Mouse (Mus musculus): Measurements from ENCODE around the gene Serpina3g.
"Not testable (repeated sequence)": the region's sequence is repeated elsewhere in the genome, so short reads cannot be mapped to it uniquely, and the experiment has no call there.

The Serpina3g gene

DNA sequence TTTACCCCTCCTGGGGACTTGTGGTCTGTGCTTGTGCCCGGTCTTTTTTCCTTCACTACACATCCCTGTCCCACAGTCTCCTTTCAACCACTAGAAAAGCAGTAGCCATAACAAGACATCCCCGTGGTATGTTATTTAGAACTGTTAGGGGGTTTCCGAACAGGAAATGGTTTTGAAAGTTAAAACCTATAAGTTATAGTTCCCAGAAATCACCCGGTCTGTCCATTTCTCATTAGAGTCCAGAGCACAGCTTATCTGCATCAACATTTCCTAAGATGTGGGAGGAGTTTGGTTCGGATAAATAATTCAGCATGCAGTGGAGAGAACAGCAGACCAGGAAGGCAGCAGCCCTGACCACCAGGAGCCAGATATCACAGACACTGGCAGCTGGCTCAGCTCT lies at the start of gene Serpina3g:
Gene Serpina3g, plus strand, starts transcription at position 331 of the 400 bp plus-strand sequence.
- no peak for DNase-seq (ENCODE audit: extremely low read depth, low read depth, low spot score)

DNA sequence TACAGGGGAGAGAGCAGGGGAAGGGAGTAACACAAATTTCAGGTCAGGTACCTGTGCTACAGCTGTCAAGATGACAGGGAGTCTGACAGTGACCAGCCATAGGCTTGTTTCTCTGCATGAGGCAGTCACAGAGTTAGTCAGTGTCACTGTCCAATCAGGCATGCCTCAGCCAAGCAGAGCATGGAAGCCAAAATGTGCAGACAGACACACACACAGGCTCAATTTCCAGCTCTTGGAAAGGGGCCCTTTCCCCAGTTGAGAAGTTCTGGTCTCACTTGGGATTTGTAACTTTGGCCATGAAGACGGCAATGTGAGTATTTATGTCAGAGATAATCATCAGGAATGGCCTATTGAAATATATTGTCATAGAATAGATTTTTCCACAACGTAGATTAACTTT lies 46.8 kb upstream of the Serpina3g start:
- no peak for DNase-seq (ENCODE audit: extremely low read depth, low read depth, low spot score)

DNA sequence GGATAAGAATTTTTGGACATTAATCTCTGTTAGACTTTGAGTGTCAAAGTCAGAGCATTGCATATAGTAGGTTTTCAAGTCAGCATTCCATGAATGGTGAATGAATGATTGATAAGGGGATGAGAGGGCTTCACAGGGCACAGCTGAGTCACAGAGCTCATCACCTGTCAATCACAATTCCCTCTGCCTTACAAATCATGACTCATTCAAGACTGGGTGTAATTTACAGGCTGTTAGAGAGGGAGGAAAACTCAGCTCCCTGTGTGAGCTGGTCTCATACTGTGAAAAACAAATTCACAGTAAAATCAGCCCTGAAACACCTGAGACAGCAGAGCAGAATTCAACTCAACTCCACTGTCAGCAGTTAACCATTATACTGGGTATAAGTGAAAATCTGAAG lies 45.2 kb upstream of the Serpina3g start:
- DNase-seq (ENCODE audit: extremely low read depth, low read depth, low spot score) = no peak

DNA sequence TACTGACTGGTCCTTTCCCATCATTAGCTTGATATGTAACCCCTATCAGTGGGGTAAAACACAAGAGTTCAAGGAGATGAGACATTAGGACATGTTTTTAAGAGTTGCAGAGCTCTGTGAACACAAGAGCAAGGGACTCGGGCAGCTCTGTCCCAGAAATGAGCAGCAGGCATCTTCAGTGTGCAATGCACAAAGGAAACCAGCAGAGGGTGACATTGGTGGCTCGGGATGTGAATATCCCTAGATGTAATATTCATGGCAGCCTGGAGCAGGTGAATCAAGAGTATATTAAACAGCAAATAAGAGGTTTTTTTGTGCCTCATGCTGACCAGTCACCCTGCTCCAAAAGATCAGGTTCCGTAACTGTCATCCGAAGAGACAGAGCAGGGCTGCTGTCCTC lies 26.9 kb upstream of the Serpina3g start:
- DNase-seq (ENCODE audit: extremely low read depth, low read depth, low spot score) = no peak

- DNase-seq (ENCODE audit: extremely low read depth, low read depth, low spot score) = no peak
Measured at GRCm38 (mm10) chr12:104209802-104210201, 26.2 kb upstream of the Serpina3g start.

DNA sequence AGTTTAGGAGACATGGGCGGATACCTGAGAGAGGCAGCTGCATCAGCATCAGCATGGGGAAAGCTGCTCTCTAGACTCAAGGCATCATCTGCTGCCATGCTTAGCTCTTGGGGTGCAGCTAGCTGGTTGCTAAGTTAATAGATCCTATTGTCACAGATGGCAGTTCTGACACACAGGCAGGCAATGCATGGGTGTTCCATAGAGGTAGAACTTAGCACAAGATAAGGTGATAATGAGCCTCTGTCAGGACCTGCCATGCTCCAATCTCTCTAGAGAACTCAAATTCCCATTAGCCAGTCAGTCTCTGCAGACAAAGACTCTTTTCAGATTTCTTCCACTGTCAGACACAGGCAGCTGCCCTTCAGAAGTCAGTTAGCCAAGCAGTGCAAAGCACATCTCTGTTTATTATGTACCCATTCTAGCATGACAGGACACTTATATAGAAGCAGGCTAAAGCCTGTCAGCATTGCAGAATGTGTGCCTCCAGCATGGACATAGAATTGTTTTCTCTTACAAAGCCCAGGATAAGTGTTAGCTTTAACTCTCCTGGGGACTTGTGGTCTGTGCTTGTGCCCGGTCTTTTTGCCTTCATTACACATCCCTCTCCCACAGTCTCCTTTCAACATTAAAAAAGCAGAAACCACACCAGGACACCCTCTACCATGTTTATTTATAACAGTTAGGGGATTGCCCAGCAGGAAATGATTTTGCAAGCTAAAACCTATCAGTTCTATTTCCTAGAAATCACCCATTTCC lies 22.2 kb upstream of the Serpina3g start:
- no peak for DNase-seq (ENCODE audit: extremely low read depth, low read depth, low spot score)

DNA sequence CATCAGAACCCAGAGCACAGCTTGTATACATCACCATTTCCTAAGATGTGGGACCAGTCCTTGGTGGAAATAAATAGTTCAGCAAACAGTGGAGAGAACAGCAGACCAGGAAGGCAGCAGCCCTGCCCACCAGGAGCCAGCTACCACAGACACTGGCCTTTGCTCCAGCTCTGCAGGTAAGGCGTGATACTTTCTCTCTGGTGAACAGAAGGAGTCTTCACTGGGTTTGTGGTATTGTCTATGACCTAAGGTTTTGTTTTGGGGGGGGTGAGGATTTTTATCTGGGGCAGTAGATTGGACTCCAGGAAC lies 21.6 kb upstream of the Serpina3g start, which contains the start of gene Serpina3f:
Gene Serpina3f, plus strand, starts transcription at position 100 of the 309 bp plus-strand sequence.
- no peak for DNase-seq (ENCODE audit: extremely low read depth, low read depth, low spot score)

- DNase-seq (ENCODE audit: extremely low read depth, low read depth, low spot score) = no peak
Measured at GRCm38 (mm10) chr12:104215249-104215648, 20.8 kb upstream of the Serpina3g start.

GRCm38 (mm10) chr12:104221616-104222015 lies 14.4 kb upstream of the Serpina3g start:
- no peak for DNase-seq (ENCODE audit: extremely low read depth, low read depth, low spot score)

DNA sequence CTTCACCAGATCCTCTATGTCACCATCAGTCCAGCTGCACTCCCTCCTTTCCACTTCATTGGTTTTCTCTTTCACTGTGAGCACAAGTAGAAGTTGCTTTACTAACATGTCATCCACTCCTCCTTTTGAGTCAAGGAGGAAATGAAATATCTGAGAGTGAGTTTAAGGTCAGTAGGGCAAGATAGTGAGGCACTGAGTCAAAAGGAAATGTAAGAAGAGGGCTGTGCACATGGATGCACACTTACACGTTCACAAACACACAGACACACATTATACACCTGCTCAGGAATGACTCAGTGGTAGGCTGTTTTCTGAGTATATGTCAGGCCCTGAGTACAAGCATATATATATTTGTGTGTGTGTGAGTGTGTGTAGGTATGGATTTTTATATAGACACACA lies 12.4 kb upstream of the Serpina3g start:
- no peak for DNase-seq (ENCODE audit: extremely low read depth, low read depth, low spot score)

- no peak for DNase-seq (ENCODE audit: extremely low read depth, low read depth, low spot score)
Measured at GRCm38 (mm10) chr12:104224598-104225300, 11.3 kb upstream of the Serpina3g start.

DNA sequence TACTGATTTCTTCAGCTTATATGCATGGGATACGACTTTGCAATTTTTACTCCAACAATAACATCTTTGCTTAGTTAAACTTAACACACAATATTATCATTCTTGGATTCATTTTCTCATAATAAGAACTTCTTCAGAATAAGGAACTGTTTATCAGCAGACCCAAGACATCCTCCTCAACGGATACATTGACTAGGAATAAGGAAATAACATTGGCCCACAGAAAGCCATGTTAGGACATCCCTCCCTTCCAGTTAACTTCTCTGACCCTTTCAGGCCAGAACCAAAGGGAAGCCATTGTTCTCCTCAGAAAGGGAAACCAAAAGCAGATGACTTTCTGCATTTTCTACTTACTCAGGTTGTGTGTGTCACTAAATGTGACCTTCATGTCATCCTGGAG lies 5.3 kb upstream of the Serpina3g start:
- no peak for DNase-seq (ENCODE audit: extremely low read depth, low read depth, low spot score)

DNA sequence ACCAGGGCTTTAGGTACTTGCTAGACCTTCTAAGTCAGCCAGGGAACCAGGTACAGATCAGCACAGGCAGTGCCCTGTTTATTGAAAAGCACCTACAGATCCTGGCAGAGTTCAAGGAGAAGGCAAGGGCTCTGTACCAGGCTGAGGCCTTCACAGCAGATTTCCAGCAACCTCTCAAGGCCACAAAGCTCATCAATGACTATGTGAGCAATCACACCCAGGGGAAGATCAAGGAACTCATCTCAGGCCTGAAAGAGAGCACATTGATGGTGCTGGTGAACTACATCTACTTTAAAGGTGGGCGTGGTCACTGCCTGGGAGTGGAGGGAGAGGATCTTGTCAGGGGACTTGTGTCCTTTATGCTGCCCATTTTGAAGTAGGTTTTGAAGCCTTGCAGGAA lies 2.0 kb downstream of the Serpina3g start:
- not testable (repeated sequence) for DNase-seq (ENCODE audit: extremely low read depth, low read depth, low spot score)

GRCm38 (mm10) chr12:104243307-104243706 lies 7.3 kb downstream of the Serpina3g start:
- DNase-seq (ENCODE audit: extremely low read depth, low read depth, low spot score) = no peak

DNA sequence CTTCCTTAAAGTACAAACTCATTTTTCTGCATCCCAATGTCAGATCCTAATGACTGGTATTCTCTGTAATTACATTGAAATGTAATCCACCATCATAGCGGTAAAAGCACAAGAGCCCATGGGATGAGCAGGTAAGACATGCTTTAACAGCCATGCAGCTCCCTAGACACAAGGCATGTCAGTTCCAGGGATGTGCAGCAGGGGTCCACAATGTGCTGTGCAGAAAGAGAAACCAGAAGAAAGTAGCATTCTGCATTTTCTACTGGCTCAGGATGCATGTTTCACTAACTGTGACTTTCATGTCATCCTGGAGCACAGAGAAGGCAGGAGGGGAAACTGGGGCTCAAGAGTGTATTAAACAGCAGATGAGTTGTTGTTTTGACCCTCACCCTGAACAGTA lies 9.0 kb downstream of the Serpina3g start:
- no peak for DNase-seq (ENCODE audit: extremely low read depth, low read depth, low spot score)

GRCm38 (mm10) chr12:104245595-104245994 lies 9.6 kb downstream of the Serpina3g start:
- no peak for DNase-seq (ENCODE audit: extremely low read depth, low read depth, low spot score)

DNA sequence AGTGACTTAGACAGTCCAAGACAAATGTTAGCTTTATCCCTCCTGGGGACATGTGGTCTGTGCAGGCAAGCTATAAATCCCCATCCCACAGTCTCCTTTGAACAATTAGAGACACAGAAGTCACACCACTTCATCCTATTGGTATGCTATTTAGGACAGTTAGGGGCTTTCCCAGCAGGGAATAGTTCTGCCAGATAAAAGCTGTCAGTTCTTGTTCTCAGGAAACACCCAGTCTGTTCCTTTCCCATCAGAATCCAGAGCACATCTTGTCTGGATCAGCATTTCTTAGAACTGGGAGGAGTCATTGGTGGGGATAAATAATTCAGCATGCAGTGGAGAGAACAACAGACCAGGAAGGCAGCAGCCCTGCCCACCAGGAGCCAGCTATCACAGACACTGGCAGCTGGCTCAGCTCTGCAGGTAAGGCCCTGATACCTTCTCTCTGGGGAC lies 11.5 kb downstream of the Serpina3g start:
- DNase-seq (ENCODE audit: extremely low read depth, low read depth, low spot score) = peak; percentile 39

- DNase-seq (ENCODE audit: extremely low read depth, low read depth, low spot score) = no peak
Measured at GRCm38 (mm10) chr12:104248231-104248630, 12.2 kb downstream of the Serpina3g start.

- no peak for DNase-seq (ENCODE audit: extremely low read depth, low read depth, low spot score)
Measured at GRCm38 (mm10) chr12:104261041-104261440, 25.0 kb downstream of the Serpina3g start.

DNA sequence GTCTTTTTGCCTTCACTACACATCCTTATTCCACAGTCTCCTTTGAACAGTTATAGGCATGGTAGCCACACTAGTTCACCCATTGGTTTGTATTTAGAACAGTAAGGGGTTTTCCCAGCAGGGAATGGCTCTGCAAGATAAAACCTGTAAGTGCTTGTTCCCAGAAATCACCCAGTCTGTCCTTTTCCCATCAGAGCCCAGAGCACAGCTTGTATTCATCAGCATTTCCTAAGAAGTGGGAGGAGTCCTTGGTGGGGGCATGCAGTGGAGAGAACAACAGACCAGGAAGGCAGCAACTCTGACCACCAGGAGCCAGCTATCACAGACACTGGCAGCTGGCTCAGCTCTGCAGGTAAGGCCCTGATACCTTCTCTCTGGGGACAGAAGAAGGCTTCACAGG lies 26.8 kb downstream of the Serpina3g start, which contains the start of gene Serpina3i:
Gene Serpina3i, plus strand, starts transcription at position 260 of the 400 bp plus-strand sequence.
- DNase-seq (ENCODE audit: extremely low read depth, low read depth, low spot score) = no peak

GRCm38 (mm10) chr12:104266374-104266773 lies 30.3 kb downstream of the Serpina3g start:
- no peak for DNase-seq (ENCODE audit: extremely low read depth, low read depth, low spot score)
